Mouse (Mus musculus) liver (tissue): ENCODE data around the gene Rbms2.
"Not testable (repeated sequence)": the region's sequence is repeated elsewhere in the genome, so short reads cannot be mapped to it uniquely, and the experiment has no call there.

Source experiments
- DNase-seq: peaks from one replicate; pipeline ENCODE4 v3.0.0-alpha.2; 2020; ENCODE audit warnings: mixed read lengths

Rbms2 gene

DNA sequence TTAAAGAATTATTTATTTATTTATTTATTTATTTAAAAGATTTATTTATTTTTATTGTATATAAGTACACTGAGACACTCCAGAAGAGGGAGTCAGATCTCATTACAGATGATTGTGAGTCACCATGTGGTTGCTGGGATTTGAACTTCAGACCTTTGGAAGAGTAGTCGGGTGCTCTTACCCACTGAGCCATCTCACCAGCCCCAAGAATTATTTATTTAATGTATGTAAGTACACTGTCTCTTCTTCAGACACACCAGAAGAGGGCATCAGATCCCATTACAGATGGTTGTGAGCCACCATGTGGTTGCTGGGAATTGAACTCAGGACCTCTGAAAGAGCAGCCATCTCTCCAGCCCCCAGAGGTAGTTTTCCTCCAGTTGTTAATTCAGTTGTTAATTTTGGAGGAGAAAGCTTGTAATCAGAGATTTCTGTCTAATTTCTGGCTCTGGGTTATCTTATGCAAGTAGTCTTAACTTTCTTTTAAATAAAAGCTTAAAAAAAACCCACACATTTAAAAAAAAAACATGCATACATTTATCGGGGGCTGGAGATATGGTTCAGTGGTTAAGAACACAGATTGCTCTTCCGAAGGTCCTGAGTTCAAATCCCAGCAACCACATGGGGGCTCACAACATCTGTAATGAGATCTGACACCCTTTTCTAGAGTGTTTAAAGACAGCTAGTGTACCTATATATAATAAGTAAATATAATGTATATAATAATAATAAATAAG is 12.1 kb upstream of the Rbms2 start:
- DNase-seq = not testable (repeated sequence)

DNA sequence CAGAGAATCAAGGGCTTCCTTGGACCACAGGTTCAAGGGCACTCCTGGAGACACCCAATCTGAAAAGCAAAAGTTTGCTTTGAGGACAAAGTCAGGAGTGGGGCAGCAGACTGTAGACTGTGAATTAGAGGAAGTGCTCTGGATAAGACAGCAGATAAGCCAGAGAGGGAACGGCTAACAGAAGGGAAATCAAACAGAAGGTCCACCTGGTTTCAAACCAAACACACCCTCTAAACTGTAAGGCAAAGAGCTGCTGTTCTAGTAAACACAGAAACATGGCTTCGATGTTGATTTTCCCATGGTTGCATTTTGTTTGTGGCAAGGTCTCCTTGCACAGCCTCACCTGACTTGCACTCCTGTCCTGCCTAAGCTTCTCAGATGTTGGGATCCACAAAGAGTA is 11.4 kb upstream of the Rbms2 start:
- DNase-seq = no peak

DNA sequence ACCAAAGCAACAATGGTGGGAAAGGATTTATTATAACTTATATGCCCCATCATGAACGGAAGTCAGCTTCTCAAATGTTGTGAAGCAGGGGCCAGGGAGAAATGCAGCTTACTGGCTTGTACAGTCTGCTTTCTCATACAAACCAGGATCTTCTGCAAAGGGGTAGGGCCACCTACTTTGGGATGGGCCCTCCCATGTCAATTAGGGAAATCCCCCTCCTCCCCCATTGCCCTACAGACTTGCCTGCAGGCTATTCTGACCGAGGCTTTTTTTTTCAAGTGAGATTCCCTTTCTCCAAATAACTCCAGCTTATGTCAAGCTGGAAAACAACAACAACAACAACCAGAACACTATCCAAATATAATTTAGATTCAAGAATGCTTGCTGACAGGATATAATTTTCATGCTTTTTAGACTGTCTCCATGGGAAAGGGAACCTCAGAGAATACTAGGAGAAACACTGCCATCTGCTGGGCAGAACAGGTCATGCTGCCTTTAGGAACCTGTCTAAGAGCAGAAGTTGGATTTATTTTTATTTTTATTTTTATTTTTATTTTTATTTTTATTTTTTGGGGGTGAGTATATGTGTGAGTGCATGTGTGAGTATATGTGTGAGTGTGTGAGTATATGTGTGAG is 8.3 kb upstream of the Rbms2 start:
- DNase-seq = peak; percentile 83

DNA sequence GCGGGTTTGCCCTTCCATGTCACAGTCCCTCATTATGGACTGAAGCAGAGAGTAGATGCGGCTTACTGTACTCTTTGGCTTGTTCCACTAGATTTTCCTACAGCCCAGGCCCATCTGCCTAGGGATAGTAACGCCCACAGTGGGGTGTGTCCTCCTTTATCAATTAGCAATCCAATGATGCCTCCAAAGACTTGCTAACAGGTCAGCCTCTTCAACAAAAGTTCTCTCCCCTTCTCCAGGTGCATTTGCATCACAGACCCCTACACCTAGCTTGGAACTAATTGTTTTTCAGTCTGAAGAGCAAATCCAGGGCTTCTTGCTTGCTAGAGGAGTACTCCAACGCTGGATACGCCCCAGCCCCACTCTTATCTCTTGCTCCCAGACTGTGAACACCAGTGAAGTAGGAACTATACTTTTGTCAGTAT is 7.1 kb upstream of the Rbms2 start:
- DNase-seq = peak; percentile 77

DNA sequence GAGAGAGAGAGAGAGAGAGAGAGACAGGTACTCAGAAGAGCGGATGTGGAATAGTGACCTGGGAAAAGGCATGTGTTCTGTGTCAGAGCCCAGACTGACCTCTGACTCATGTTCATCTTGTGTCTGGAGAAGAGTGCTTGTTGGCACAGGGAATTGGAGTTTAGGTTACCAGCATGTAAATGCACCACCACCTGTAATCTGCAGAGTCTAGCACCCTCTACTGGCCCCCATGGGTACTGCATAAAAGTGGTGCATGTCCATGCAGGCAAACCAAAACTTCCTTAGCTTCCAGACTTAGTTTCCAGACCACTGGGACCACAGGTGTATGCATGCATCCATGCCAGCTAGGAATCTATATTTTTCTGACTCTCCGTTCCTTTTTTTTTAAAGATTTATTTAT is 5.9 kb upstream of the Rbms2 start:
- peak; percentile 94 for DNase-seq

DNA sequence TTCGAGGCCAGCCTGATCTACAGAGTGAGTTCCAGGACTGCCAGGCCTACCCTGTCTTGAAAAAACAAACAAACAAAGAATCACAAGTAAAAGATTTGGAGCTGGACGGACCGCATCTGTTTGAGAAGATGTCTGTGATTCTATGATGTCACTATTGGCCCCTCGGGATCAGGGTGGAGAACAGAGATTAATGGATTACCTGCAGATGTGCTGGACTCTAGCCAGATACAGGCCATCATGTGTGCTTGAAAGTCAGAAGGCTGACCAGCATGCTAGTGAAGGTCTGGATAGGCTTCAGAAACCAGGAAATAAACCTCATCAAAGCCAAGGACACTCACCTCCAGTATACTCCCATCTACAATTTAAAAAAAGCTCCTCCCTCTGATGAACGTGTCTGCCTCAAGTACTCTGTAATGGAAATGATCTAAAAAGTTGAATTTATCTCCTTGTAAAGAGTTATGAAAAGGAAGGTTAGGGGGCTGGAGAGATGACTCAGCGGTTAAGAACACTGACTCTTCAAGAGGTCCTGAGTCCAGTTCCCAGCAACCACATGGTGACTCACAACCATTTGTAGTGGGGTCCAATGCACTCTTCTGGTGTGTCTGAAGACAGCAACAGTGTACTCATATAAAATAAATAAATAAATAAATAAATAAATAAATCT is 5.3 kb upstream of the Rbms2 start:
- no peak for DNase-seq

DNA sequence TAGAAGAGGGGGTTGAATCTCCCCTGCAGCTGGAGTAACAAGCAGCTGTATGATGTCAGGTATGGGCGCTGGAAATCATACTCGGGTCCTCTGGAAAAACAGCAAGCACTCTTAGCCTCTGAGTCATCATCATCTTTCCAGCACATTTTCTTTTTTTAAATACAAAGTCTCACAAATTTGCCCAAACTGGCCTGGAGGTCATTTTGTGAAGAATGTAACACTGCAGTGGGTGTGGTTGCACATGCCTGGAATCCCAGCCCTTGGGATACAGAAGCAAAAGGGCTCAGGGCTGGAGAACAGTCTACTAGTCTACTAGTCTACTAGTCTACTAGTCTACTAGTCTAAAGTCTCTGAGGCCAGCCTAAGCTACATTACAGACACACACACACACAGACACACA is 4.2 kb upstream of the Rbms2 start:
- no peak for DNase-seq

DNA sequence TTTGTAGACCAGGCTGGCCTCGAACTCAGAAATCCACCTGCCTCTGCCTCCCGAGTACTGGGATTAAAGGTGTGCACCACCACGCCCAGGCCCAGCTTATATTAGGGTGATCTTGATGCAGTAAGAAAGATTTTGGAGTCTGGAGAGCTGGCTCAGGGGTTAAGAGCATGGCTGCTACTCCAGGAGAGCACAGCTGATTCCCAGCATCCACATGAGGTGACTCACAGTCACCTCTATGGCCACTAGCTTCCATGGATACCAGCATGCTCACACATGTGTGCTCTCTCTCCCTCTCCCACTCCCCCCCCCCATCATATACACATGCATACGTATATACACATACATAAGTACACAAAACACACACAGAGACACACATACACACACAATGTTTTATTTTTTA is 2.8 kb downstream of the Rbms2 start:
- no peak for DNase-seq

DNA sequence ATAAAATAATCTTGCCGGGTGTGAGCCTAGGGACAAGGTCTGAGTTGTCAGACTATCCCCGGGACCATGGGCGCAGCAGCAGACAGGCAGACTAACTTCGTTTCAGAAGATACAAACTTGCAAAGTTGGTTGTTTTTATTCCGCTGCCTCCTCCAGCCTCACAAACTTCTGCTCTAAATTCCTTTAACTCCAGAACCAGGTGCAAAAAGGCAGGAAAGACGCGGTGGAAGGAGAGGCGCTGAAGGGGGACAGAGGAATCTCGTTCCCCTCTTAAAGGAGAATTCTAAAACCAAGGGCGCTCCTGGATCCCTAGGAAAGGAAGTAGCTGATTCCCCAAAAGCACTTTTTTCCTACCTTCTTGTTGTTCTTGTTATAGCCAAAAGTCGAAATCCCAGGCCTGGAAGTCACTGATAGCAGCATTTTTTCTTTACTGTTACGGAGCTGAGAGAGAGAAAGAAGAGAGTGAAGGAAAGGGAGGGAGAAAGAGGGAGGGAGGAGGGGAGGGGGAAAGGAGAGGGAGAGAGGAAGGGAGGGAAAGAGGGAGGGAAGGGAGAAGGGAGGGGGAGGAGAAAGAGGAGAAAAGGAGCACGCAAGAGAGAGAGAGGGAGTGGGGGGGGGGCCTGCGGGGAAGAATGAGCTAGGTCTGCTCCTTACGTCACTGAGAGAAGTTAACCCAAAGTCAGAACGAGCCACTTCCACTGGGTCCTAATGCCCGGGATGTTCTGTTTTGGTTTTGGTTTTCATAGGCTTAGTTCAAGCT is 3.9 kb downstream of the Rbms2 start:
- DNase-seq = peak; percentile 78

DNA sequence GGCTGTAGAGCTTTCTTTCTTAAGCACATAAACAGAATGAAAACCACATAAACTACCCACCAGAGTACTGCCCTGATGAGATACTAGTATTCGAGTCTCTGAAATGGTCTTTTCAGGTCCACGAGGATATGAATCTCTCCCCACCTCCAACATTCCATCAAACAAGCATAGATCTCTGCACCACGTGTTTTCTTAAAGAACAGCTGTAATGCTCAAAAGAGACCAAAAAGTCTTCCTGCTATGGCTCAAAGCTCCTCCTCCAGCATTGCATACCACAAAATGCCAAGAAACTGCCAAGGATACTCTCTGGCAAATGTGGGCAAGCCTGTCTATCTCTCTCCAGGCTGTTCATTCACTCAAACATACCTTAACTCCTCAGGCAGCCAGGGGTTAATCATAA is 4.8 kb downstream of the Rbms2 start:
- no peak for DNase-seq

DNA sequence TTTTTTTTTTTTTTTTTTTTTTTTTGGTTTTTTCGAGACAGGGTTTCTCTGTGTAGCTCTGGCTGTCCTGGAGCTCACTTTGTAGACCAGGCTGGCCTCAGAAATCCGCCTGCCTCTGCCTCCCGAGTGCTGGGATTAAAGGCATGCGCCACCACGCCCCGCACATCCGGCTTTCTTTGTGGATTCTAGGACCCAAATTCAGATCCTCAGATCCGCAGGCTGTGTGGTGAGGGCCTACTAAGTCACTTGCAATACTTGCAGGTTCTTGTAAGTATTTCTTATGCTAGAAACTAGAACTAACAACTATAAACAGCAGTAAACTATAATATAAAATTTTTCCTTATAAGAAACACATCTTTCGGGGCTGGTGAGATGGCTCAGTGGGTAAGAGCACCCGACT is 8.7 kb downstream of the Rbms2 start:
- DNase-seq = not testable (repeated sequence)

DNA sequence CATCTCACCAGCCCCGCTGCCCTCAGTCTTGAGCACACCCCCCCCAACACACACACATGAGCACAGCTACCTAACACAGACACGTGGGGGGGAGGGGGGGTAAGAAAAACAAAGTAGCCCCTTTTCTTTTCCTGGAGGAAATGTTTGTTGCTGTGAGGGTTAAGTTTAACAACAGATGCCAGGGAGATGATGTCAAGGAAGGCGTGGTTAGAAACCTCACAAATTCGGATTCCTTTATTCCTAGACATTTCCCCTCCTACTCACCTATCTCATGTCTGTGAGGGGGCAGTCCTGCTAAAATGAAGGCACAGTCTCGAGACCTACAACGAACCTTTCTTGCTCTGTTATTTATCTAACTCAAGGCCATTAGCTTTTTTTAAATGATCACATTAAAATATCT is 13.0 kb downstream of the Rbms2 start:
- DNase-seq = no peak

DNA sequence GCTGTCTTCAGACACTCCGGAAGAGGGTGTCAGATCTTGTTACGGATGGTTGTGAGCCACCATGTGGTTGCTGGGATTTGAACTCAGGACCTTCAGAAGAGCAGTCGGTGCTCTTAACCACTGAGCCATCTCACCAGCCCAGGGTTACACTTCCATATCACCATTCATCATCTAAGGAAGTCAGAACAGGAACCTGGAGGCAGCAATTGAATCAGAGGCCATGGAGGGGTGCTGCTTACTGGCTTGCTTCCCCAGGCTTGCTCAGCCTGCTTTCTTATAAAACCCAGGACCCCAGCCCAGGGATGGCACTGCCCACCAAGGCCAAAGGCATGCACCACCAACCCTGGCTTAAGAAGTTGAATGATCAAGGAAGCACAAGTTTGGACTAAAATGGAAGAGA is 14.4 kb downstream of the Rbms2 start:
- not testable (repeated sequence) for DNase-seq

DNA sequence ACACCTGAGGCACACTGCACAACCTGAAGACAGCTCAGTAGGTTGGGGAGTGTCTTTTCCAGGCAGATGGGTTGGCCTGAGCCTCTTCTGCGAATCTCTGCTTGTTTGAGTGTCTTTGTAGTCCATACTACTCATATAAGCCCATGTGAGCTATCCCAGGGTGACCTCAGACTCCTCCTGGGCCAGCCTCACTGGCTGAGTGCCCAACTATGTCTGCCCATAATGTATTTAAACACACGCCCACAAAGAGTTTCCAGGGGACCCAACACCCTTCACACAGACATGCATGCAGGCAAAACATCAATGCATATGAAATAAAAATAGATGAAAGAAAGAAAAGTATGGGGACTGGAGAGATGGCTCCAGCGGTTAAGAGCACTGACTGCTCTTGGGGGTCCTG is 26.1 kb downstream of the Rbms2 start:
- no peak for DNase-seq

DNA sequence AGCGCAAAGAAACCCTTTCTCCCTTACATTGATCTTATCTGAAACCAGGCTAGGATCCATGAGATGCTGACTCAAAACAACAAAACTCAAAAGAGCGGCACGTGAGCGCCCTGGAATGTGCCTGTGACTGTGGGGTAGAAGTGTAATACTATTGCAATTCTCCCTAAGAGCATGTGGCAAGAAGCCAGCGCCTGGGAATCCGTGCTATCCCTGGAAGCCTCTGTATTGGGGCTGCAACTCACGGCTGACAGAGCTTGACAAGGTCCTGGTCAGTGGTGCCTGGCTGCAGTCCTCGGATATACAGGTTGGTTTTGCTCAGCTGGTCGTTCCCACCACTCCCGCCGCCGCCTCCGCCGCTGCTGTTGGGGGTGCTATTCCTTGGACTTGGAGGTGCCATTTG is 29.2 kb downstream of the Rbms2 start:
- no peak for DNase-seq

DNA sequence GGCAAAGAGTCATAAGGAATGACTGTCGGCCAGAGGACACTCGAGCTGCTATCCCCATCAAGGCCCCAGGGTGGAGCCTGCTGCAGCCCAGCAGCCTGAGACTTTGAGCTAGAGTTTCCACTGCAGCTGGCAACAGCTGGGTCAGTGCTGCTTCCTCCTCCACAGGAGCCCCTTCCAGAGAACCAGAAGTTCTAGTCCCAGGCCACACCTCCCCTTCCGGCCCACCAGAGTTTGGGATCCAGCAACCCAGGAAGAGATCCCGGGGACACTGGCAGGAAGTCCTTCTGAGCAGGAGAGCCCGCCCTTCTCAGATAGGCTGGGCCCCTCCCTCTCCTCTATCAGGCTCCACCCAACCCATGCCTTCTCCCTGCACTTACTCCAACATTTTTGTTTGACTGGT is 30.5 kb downstream of the Rbms2 start:
- DNase-seq = peak; percentile 87

DNA sequence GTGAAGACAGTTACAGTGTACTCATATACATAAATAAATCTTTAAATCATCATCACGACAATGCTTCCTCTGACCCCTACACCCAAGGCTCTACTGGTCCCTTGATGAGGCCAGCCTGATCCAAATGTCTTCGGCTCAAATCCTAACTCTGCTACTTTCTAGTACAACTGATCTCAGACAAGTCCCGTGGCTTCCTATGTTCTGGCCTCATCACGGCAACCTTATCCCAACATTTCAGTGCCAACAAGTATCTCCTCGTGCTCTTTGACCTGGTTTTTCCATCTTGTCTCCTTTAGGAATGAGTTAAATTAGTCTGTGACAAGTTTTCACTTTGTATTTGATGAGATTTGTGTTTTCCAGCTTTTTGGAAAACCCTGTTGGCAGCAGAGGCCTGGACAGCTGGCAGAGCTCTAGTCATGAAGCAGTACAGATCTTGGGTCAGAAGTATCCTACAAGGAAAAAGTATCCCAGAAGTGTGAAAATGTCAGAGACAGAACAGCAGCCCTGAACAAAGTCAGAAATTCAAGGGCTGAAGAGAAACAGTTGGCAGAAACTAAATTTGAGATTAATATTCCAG is 31.2 kb downstream of the Rbms2 start:
- DNase-seq = no peak

DNA sequence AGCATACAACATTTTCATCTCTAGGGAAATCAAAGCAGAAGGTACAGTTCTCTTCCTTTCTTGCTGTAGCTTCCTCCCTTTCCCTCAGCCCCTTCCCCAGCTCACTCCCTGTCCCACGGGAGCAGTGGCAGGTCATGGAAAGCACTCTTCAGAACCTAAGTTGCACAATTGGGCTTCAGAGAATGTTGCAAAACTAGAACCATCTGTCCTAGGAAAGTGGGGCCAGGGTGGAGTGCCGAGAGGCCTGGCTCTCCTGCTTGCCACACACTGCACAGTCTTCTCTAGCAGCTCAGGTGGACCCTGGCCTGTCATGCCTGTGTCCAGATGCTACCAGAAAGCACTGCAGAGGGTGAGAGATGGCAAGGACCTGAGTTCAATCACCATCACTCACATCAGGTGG is 35.1 kb downstream of the Rbms2 start:
- no peak for DNase-seq

DNA sequence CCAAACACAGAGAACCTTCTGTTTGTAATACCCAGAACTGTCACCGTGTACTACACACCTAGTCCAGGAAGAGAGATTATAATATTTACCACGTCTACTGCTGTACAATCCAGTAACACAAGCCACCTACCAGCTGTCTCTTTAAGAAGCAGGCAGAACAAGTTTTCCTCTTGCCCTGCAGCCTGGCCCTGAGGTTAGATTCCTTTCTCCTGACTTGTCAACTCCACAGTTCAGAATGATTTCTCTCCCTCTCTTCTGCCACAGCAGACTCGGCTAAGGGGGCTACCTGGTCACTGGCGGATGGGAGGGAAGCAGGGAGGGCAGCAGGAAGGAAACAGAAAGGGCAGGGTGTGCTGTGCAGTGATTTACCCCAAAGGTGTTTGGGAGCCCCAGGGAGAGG is 36.4 kb downstream of the Rbms2 start:
- no peak for DNase-seq

DNA sequence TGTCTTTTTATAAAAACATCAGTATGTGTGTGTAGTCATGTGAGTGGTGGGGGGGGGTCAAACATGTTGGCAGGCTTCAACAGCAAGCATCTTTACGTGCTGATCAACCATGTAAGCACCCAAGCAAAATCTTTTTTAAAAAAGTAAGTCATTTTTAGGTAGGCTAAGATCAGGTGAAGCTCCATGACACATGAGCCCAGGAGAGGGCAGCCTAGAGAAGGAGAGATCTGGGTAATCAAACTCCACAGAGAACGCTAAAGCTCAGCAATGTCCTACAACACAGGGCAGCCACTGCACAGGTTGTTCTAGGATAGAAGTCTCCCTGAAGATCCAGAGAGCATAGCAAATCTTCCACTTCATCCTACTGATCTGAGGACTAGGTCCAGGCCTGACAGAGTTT is 37.9 kb downstream of the Rbms2 start:
- no peak for DNase-seq

DNA sequence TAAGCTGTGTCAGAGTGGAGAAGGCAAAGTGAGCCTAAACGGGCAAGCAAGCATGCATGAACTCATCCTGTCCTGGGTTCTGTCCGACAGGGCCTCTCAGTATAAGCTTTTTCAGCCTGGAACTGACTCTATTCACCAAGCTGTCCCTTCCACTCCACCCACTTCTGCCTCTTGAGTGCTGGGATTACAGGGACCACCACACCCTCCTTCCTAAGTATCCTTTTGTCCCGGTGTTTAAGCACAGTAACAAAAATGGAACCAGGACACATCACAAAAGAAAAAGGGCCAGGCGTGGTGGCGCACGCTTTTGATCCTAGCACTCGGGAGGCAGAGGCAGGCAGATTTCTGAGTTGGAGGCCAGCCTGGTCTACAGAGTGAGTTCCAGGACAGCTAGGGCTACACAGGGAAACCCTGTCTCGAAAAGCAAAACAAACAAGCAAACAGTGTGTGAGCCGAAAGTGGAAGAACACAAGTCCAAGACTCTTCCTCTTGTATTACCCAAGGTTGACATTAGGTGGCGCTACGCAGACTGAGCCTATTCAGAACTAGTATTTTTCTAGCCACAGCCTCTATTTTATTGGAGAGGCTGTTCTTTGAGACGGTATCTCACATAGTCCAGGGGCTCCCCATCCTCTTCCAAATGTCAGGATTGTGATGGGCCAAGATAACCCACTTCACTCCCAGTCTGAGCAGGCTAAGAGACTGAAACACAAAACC is 39.7 kb downstream of the Rbms2 start:
- DNase-seq = peak; percentile 55

DNA sequence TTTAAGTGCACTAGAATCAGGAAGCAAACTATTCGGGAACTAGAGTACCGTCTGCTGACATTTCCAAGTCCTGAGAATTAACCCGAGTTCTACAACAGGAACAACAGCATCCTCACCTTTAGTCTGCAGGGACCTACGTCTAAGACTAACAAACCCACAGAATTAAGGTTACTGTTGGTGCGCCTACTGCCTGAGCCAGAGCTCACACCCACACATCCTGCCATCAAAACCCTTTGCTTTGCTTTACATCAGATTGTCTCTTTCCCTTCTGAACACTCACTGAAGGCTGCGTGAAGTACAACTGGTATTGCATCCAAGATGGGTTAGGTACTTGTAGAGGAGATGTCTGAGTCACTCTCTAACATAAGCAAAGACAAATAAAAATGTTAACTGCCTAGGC is 44.7 kb downstream of the Rbms2 start:
- no peak for DNase-seq
